Mouse (Mus musculus): ENCODE data around the gene Sept1.

DNA sequence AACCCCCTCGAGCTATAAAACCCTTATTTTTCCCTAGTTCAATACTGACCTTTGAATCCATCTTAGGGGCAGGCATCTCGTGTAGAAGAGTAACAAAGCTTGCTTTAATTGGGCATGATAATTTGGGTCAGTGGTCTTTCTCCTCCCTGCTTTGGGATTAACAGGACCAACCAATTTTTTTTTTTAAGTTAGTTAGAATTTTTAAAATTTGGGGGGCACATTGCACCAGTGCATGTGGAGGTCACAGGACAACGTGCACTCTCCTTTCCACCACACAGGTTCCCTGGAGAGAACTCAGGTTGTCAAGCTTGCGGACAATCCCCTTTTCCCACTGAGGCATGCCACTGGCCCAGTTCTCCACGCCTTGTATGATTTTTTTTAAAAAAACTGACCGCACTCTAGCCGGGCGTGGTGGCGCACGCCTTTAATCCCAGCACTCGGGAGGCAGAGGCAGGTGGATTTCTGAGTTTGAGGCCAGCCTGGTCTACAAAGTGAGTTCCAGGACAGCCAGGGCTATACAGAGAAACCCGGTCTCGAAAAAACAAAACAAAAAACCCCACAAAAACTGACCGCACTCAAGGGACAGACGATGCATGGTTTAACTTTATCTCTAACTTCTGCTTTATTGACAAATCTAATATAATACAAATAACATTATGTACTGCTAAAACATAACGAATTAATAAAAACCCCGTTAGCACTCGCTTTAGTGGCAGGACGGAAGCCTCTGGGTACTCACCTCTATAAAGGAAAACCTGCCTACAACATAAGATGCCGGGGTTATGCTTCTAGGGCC is 906 bp downstream of the Sept1 start:
- TF ChIP-seq POLR2A (IDR thresholded peaks at IDR 0.05; ENCODE audit: borderline replicate concordance, low read depth, low read length), result no peak
- no peak for TF ChIP-seq CTCF (IDR thresholded peaks at IDR 0.05; ENCODE audit: low read depth, low read length)

Data from bone marrow macrophage, adult 2 months (primary cell).